Mouse (Mus musculus) kidney, adult 2 months (tissue): Measurements from ENCODE around the gene Uckl1.

Experiments used
- CTCF ChIP-seq: fragments of 200-500 bp; conservative IDR thresholded peaks from 2 replicates; pipeline ENCODE4 v1.5.1; 2011; ENCODE audit warnings: low read depth, mild to moderate bottlenecking, control low read depth, low read length, moderate library complexity, mixed read lengths; ENCODE audit not compliant: insufficient read depth, insufficient read length
- POLR2A ChIP-seq: fragments of 200-500 bp; IDR thresholded peaks from one replicate; pipeline ENCODE4 v1.6.1; 2011; ENCODE audit warnings: low read depth, low read length, control low read depth

GRCm38 (mm10) chr2:181580131-181580772, 4.4 kb downstream of the Uckl1 start:
- TF ChIP-seq POLR2A = no peak
- TF ChIP-seq CTCF = no peak
